In the genomic region with DNA sequence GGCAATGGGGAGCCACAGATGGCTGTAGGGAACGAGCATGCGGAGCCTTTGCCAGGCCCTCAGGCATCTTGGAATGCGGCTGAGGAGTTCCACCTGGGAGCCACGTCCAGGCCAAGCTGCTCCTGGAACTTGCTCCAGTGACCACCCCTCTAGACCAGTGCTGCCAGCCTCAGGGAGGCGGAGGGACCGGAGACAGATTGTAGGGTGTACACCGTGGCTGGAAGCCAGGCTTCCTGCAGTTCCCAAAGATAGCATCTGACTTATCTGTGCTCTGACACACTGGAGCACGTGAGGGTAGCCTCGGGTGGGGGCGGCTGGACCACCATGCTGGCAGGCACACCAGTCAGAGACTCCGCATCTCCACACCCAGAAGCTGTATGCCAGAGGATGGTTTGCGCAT, we compare ENCODE assay signal across 11 mouse cellular contexts. TPM values are rescaled to one million over a fixed set of nuclear protein-coding genes. Genes with fewer than 3 reads are reported as not detected.
DNase-seq lines count a peak whose midpoint lies in the region; TF ChIP-seq lines count a peak whose summit lies in the region.
"Had no signal": no experiment of that assay in that cellular context is flagged by ENCODE, and none has a peak within 500 bp of the region (broad histone marks: within the 10 kb centered on the region; RNA-seq: fewer than 3 reads in every experiment).

No protein-coding gene starts in this region.

- no peaks in the 10 kb centered on the region for H3K36me3 ChIP-seq in kidney, adult 2 months (ENCODE audit: control insufficient read depth, insufficient read depth, low read length)
- H3K36me3 ChIP-seq: embryonic facial prominence, embryonic 10.5 days had no signal

- no peak for TF ChIP-seq CTCF in kidney, adult 2 months (conservative IDR thresholded peaks at IDR 0.05; ENCODE audit: insufficient read depth, insufficient read length, low read depth, low read length)
- TF ChIP-seq CTCF in olfactory bulb, adult 2 months (IDR thresholded peaks at IDR 0.05; ENCODE audit: insufficient read depth, low read depth, low read length): no peak

- no peaks in the 10 kb centered on the region for H3K27me3 ChIP-seq in kidney, adult 2 months (replicated peaks; ENCODE audit: control insufficient read depth, insufficient read depth, low read length)
- H3K27me3 ChIP-seq: forebrain, embryonic 13.5 days had no signal

- 66% methylated on average over 12 of the region's 12 CpGs for WGBS in kidney, adult 2 months
- WGBS in olfactory bulb, adult 2 months: 30% methylated on average over 12 of the region's 12 CpGs

- no peak for TF ChIP-seq POLR2A in kidney, adult 2 months (IDR thresholded peaks at IDR 0.05; ENCODE audit: low read depth, low read length)
- TF ChIP-seq POLR2A in olfactory bulb, adult 2 months (IDR thresholded peaks at IDR 0.05; ENCODE audit: insufficient read depth, low read depth, low read length): no peak

- H3K4me1 ChIP-seq in kidney, adult 2 months (ENCODE audit: control insufficient read depth, insufficient read depth, low read length): no peaks in the 10 kb centered on the region
- H3K4me1 ChIP-seq in olfactory bulb, adult 2 months (ENCODE audit: control insufficient read depth, insufficient read depth, low read length): peaks cover 89% of the 10 kb centered on the region

- H3K27ac ChIP-seq in kidney, adult 2 months (ENCODE audit: insufficient read depth, low read depth, low read length): no peak overlapping the region
- 0 out of 2 replicates have a peak overlapping the region, but pooled peaks have one; percentile 28 for H3K27ac ChIP-seq in olfactory bulb, adult 2 months (ENCODE audit: insufficient read depth, low read depth, low read length)
- H3K27ac ChIP-seq: embryonic facial prominence, embryonic 10.5 days; forebrain, embryonic 13.5 days; layer of hippocampus, adult 2 months had no signal

- H3K4me3 ChIP-seq in kidney, adult 2 months (ENCODE audit: insufficient read depth, low read depth, low read length): no peak overlapping the region
- no peak overlapping the region for H3K4me3 ChIP-seq in olfactory bulb, adult 2 months (ENCODE audit: insufficient read depth, low read depth, low read length)
- H3K4me3 ChIP-seq: embryonic facial prominence, embryonic 10.5 days; forebrain, embryonic 13.5 days; layer of hippocampus, adult 2 months had no signal

- DNase-seq in kidney, adult 2 months: peak; percentile 16
- DNase-seq in kidney, postnatal 36 days: no peak
- peak; percentile 82 for DNase-seq in cerebellum, adult 11-12 months
- peak; percentile 78 to 92 for DNase-seq in cerebellum, postnatal 14 days
- no peak for DNase-seq in kidney, postnatal 4 days
- DNase-seq in spleen, adult 18-20 months: no peak
- DNase-seq: thymus, postnatal 25 days had no signal

RNA-seq across cellular contexts. Expression of a gene that starts 28.6 kb away (rescaled TPM):
- 3.8 and 6.4 TPM in 2 replicates for polyA plus RNA-seq in kidney, adult 2 months (2012; rRNA removed)
- polyA plus RNA-seq in olfactory bulb, adult 2 months (2012; ENCODE audit: insufficient read depth, insufficient read length, low replicate concordance, missing spikeins): not detected in 2 replicates

Comparison
In these comparisons a context has a peak if more than half of its experiments do, and no peak if none do; other contexts are left out.
1. DNase-seq: peak in kidney, adult 2 months (single experiment), cerebellum, adult 11-12 months (single experiment) and cerebellum, postnatal 14 days (2 of 2); none in kidney, postnatal 36 days (0 of 2), kidney, postnatal 4 days (0 of 2) and spleen, adult 18-20 months (0 of 2).